Mouse (Mus musculus) kidney, adult 2 months (tissue): ENCODE results near the gene Trim59. TPM values are rescaled to one million over a fixed set of nuclear protein-coding genes. Genes with fewer than 3 reads are reported as not detected.
"Not testable (repeated sequence)": the region's sequence is repeated elsewhere in the genome, so short reads cannot be mapped to it uniquely, and the experiment has no call there.

Experiments used
- DNase-seq: peaks from one replicate; pipeline ENCODE4 v3.0.0; 2021
- H3K27ac ChIP-seq: fragments of 200-500 bp; 2 replicates; pipeline ENCODE4 v1.5.1; 2012; ENCODE audit warnings: low read depth, low read length, control low read depth, inconsistent platforms; ENCODE audit not compliant: insufficient read depth
- H3K27me3 ChIP-seq: fragments of 200-500 bp; replicated peaks from 2 replicates; pipeline ENCODE4 v1.6.1; 2012; ENCODE audit warnings: mild to moderate bottlenecking, moderate library complexity, low read length, inconsistent platforms; ENCODE audit not compliant: control insufficient read depth, insufficient read depth
- H3K36me3 ChIP-seq: fragments of 200-500 bp; 2 replicates; pipeline ENCODE4 v1.6.1; 2012; ENCODE audit warnings: mild to moderate bottlenecking, moderate library complexity, low read length, inconsistent platforms; ENCODE audit not compliant: control insufficient read depth, insufficient read depth
- H3K4me1 ChIP-seq: fragments of 200-500 bp; 2 replicates; pipeline ENCODE4 v1.6.1; 2011; ENCODE audit warnings: low read length; ENCODE audit not compliant: control insufficient read depth, insufficient read depth
- H3K4me3 ChIP-seq: fragments of 200-500 bp; 2 replicates; pipeline ENCODE4 v1.5.1; 2011; ENCODE audit warnings: mild to moderate bottlenecking, low read depth, low read length, control low read depth; ENCODE audit not compliant: insufficient read depth
- CTCF ChIP-seq: fragments of 200-500 bp; conservative IDR thresholded peaks from 2 replicates; pipeline ENCODE4 v1.5.1; 2011; ENCODE audit warnings: low read depth, mild to moderate bottlenecking, control low read depth, low read length, moderate library complexity, mixed read lengths; ENCODE audit not compliant: insufficient read depth, insufficient read length
- POLR2A ChIP-seq: fragments of 200-500 bp; IDR thresholded peaks from one replicate; pipeline ENCODE4 v1.6.1; 2011; ENCODE audit warnings: low read depth, low read length, control low read depth
- WGBS: fragments of 180-500 bp; shearing (Covaris S2); methylation state at CpG from one replicate; pipeline ENCODE4 v1.1.7; 2018; 5-methylcytosine and 5-hydroxymethylcytosine counted together
- polyA plus RNA-seq: library from polyadenylated mRNA; depleted of rRNA; stranded (reverse); fragments of >200 nt; gene quantifications from 2 replicates; pipeline ENCODE4 v1.2.3, GENCODE M21; 2012

Trim59 gene
- polyA plus RNA-seq, 1 experiment, result 0.42 TPM

DNA sequence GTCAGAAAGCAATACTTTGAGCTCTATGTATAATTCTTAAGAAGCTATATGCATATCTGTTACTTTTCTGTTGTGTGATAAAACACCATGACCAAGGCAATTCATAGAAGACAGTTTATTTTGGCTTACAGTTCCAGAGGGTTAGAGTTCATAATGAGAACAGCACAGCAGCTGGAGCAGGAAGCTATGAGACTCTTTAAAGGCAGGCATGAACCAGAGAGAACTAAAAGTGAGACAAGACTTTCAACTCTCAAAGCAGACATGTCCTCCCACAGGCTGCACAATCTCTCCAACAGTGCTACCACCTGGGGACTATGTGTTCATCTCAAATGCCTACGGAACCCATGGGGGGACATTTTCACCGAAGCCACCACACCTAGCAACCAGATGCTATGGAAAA is 4.5 kb downstream of the Trim59 start:
- 100% methylated on average over 2 of the region's 2 CpGs for WGBS
- DNase-seq, result no peak
- H3K27ac ChIP-seq, result no peak overlapping the region
- H3K27me3 ChIP-seq, result no peaks in the 10 kb centered on the region
- H3K36me3 ChIP-seq, result no peaks in the 10 kb centered on the region
- no peak for TF ChIP-seq POLR2A
- 0 out of 2 replicates have a peak, but pooled peaks cover 2% of the 10 kb centered on the region for H3K4me1 ChIP-seq
- no peak overlapping the region for H3K4me3 ChIP-seq

DNA sequence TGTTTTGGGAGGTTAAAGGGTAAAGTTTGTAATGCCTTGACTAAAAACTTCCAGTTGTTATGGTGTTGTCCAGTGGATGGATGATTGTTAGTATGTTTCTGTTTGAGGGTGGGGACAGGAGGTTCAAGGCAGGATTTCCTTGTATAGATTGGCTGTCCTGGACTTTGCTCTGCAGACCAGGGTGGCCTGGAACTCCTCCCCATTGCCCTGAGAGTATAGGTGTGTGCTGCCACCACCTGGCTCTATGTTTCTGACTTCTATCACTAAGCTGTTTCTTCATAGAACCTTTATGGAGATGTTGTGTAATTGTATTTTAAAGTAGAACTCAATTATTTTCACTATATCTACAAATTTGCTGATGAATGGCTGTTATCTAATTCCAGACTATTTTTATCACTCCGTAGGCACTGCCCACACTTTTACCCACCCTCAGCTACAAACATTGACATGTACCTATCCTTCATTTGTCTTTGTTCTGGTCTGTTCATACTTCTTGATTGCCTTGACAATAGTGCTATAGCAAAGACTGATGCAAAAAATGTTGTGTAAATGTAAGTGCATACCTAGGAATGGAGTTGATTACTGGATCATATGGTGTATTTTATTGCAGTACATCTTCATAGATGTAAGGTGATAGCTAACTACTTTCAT is 18.3 kb downstream of the Trim59 start:
- Histone ChIP-seq H3K4me1 (no peaks in the 10 kb centered on the region), H3K36me3 (peaks cover 8% of the 10 kb centered on the region), H3K4me3 (no peak overlapping the region), H3K27me3 (no peaks in the 10 kb centered on the region), H3K27ac (no peak overlapping the region)
- 0 out of 2 replicates have a peak, but pooled peaks have one; percentile 15 for TF ChIP-seq CTCF
- TF ChIP-seq POLR2A, result no peak
- DNase-seq, result no peak
- 94% methylated on average over 1 of the region's 1 CpGs for WGBS

DNA sequence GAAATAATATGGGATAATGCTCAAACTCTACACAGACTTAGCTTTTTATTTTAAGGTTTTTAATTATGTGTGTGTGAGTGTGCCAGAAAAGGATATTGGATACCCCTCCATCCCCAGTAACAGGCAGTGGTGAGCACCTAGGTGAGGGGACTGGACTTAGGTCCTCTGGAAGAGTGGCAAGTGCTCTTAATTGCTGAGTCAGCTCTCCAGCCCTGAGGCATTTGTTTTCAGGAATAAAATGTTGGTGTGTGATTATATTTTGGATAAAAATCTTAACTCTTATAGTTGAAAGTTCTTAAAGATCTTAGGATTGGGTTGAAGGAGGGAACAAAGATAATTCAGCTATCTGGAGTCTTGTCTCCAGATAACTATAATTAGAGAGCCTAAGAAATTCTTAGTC is 23.8 kb downstream of the Trim59 start:
- no peaks in the 10 kb centered on the region for H3K4me1 ChIP-seq
- DNase-seq, result no peak
- TF ChIP-seq CTCF, result no peak
- TF ChIP-seq POLR2A, result no peak
- no peak overlapping the region for H3K4me3 ChIP-seq
- no peaks in the 10 kb centered on the region for H3K27me3 ChIP-seq
- peaks cover 5% of the 10 kb centered on the region for H3K36me3 ChIP-seq
- H3K27ac ChIP-seq, result no peak overlapping the region

DNA sequence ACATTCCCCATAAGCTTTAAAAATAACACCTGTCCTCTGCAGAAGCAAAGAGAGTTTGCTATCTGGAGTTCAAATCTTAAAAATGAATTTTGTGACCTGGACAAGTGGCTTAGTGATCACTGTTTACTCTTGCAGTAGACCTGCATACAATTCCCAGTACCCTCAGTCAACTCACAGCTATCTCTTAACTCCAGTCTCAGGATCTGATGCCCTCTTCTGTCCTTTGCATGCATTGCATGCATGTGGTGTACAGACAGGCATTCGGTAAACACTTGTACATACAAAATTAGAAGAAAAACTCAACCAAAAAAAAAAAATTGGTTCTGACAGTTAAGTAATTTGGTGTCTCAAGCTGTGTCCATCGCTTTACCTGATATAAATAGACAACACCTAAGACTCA is 24.3 kb downstream of the Trim59 start:
- Histone ChIP-seq H3K27me3 (no peaks in the 10 kb centered on the region), H3K4me3 (no peak overlapping the region), H3K27ac (no peak overlapping the region), H3K4me1 (no peaks in the 10 kb centered on the region), H3K36me3 (peaks cover 5% of the 10 kb centered on the region)
- TF ChIP-seq POLR2A (no peak), CTCF (no peak)
- peak; percentile 12 for DNase-seq
- 90% methylated on average over 2 of the region's 2 CpGs for WGBS

DNA sequence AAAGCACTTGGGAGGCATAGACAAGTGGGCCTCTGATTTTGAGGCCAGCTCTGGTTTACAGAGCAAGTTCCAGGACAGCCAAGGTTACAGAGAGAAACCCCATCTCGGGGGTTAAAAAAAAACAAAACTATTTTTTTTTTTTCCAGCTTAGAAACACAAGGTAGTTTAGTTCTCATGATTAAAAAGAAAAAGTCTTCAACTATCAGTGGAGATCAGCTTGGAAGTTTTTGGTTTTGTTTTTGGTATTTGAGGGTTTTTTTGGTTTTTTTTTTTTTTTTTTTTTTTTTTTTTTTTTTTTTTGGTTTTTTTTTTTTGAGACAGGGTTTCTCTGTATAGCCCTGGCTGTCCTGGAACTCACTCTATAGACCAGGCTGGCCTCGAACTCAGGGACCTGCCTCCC is 25.9 kb downstream of the Trim59 start:
- not testable (repeated sequence) for H3K27me3 ChIP-seq, DNase-seq, H3K36me3 ChIP-seq, H3K4me1 ChIP-seq, H3K4me3 ChIP-seq, H3K27ac ChIP-seq
- WGBS, result 97% methylated on average over 2 of the region's 2 CpGs

DNA sequence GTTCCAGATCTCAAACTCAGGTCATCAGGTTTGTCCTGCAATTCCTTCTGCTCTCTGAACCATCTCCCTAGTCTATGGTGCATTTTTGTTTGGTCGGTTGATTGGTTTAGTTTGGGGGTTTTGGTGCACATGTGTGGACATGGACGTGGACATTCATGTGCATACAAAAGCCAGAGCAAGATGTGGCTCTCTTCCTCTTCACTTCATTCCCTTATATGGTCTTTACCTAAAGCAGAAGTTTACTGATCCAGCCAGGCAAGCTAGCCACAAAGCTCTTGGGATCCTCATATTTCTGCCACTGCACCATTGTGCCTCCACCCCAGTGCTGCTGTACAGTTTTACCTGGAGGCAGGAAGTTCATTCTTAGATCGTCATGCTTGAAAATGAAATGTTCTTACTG is 27.4 kb downstream of the Trim59 start:
- no peak for DNase-seq
- WGBS, result 80% methylated on average over 3 of the region's 3 CpGs

DNA sequence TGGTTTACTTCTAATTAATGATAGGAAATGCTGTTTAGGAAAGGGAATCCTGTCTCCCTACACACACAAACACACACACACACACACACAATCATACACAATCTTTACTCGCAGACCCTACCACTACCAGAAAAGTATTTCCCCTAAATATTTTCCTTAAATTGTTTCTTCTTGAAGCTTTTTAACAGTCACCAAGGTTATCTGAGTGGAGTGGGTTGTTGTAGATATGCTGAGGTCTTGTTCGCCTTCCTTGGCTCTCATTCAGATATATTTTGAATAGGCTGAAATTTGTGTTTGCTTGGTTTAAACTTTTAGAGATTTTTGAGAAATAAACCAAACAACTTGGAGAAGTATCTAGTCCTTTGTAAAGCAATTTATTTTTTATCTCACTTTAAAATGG is 35.7 kb downstream of the Trim59 start:
- TF ChIP-seq POLR2A (no peak), CTCF (no peak)
- Histone ChIP-seq H3K27ac (no peak overlapping the region), H3K4me3 (no peak overlapping the region), H3K36me3 (no peaks in the 10 kb centered on the region), H3K27me3 (no peaks in the 10 kb centered on the region), H3K4me1 (no peaks in the 10 kb centered on the region; the same call in none of the 2 replicates)
- WGBS, result 82% methylated on average over 2 of the region's 2 CpGs
- DNase-seq, result no peak

More for the DNA sequence above, 27.4 kb downstream of the Trim59 start:
- TF ChIP-seq CTCF, result no peak
- TF ChIP-seq POLR2A, result no peak
- H3K4me3 ChIP-seq, result no peak overlapping the region
- H3K36me3 ChIP-seq, result peaks cover 4% of the 10 kb centered on the region; the same call in 1 of the 2 replicates
- H3K27me3 ChIP-seq, result no peaks in the 10 kb centered on the region
- H3K4me1 ChIP-seq, result no peaks in the 10 kb centered on the region
- H3K27ac ChIP-seq, result no peak overlapping the region

DNA sequence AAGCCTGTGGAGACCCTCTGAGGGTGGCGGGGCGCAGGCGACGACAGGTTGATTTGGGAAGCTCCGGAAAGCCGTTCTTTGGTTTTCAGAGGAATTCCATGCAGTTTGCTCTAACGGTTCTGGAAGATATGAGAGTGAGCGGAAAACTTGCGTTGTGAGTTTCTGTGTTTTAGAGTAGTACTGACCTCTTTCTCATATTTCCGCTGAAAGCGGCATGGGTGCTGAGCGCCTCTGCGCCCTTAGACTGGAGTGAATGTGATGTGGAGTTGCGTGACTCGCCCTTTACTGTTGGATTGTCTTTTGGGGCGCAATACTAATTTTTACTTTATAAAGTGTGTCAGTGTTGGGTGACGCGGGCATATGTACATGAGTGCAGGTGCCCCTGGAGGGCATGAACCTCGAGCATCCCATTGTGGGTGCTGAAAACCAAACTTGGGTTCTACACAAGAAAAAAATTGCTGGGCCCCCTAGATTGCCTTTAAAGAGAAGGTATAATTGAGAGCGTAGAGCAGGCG is 38.3 kb downstream of the Trim59 start:
- DNase-seq, result peak; percentile 14
- TF ChIP-seq POLR2A (no peak), CTCF (no peak)
- H3K36me3 ChIP-seq, result no peaks in the 10 kb centered on the region
- peak overlapping the region; percentile 91 for H3K4me3 ChIP-seq
- WGBS, result 4% methylated on average over 21 of the region's 21 CpGs
- peak overlapping the region; percentile 54; the same call in 1 of the 2 replicates for H3K27ac ChIP-seq
- H3K4me1 ChIP-seq, result no peaks in the 10 kb centered on the region; the same call in none of the 2 replicates
- H3K27me3 ChIP-seq, result no peaks in the 10 kb centered on the region
